ENCODE assay signal across 10 mouse cellular contexts in genomic region chr10:75832272-75832895, GRCm38 (mm10). TPM values are rescaled to one million over a fixed set of nuclear protein-coding genes. Genes with fewer than 3 reads are reported as not detected.
DNase-seq lines count a peak whose midpoint lies in the region; ATAC-seq and TF ChIP-seq lines count a peak whose summit lies in the region.
"Had no signal": no experiment of that assay in that cellular context is flagged by ENCODE, and none has a peak within 500 bp of the region (broad histone marks: within the 10 kb centered on the region; RNA-seq: fewer than 3 reads in every experiment).

No protein-coding gene starts in this region.

- H3K4me3 ChIP-seq in kidney, embryonic 14.5 days (ENCODE audit: low read length) = no peak overlapping the region
- H3K4me3 ChIP-seq in ES-Bruce4 (ENCODE audit: low read depth, low read length) = no peak overlapping the region
- H3K4me3 ChIP-seq in liver, postnatal 0 days (ENCODE audit: low read depth, low read length) = no peak overlapping the region; the same call in 1 of the 2 replicates
- H3K4me3 ChIP-seq: limb, embryonic 15.5 days had no signal

- no peak for ATAC-seq in kidney, embryonic 14.5 days (ENCODE audit: low FRiP score, low TSS enrichment)
- ATAC-seq in liver, postnatal 0 days = no peak

- no peak overlapping the region for H3K27ac ChIP-seq in kidney, embryonic 14.5 days (ENCODE audit: low read depth, low read length)
- no peak overlapping the region for H3K27ac ChIP-seq in ES-Bruce4 (ENCODE audit: insufficient read depth, low read length)
- H3K27ac ChIP-seq in liver, postnatal 0 days (ENCODE audit: low read depth) = no peak overlapping the region
- H3K27ac ChIP-seq: embryonic facial prominence, embryonic 13.5 days; limb, embryonic 15.5 days had no signal

- H3K4me1 ChIP-seq in kidney, embryonic 14.5 days (ENCODE audit: control insufficient read depth, insufficient read depth, low read length) = peaks cover 12% of the 10 kb centered on the region; the same call in 1 of the 2 replicates
- H3K4me1 ChIP-seq in ES-Bruce4 (ENCODE audit: control insufficient read depth, insufficient read depth, low read length) = no peaks in the 10 kb centered on the region
- H3K4me1 ChIP-seq in liver, postnatal 0 days (ENCODE audit: insufficient read depth) = peaks cover 49% of the 10 kb centered on the region

- TF ChIP-seq POLR2A in ES-Bruce4 (IDR thresholded peaks at IDR 0.05; ENCODE audit: insufficient read depth, low read length) = no peak

- peak; percentile 81 for DNase-seq in kidney, adult 11 months
- DNase-seq in c-Kit-positive CD71-positive TER-119-negative erythroid progenitor cells, embryonic 14.5 days (ENCODE audit: low read depth) = peak; percentile 71
- DNase-seq in heart, adult 8-10 months (ENCODE audit: low spot score) = peak; percentile 51
- peak; percentile 84 for DNase-seq in liver, postnatal 0 days
- peak; percentile 38 to 61 for DNase-seq in spleen, postnatal 14 days (ENCODE audit: low spot score in 2 of 2)
- DNase-seq in MN1 (ENCODE audit: low spot score) = no peak

- H3K36me3 ChIP-seq in kidney, embryonic 14.5 days (ENCODE audit: control insufficient read depth, insufficient read depth, low read length) = no peaks in the 10 kb centered on the region
- no peaks in the 10 kb centered on the region for H3K36me3 ChIP-seq in ES-Bruce4 (ENCODE audit: control insufficient read depth, insufficient read depth, low read length, poor library complexity, severe bottlenecking)
- no peaks in the 10 kb centered on the region for H3K36me3 ChIP-seq in liver, postnatal 0 days (replicated peaks; ENCODE audit: insufficient read depth, low read length)
- H3K36me3 ChIP-seq: embryonic facial prominence, embryonic 13.5 days; limb, embryonic 15.5 days had no signal

- no peak overlapping the region for H3K4me2 ChIP-seq in kidney, embryonic 14.5 days (replicated peaks; ENCODE audit: low read depth, low read length)
- H3K4me2 ChIP-seq in liver, postnatal 0 days (ENCODE audit: low read depth, low read length) = peak overlapping the region; percentile 89

- no peaks in the 10 kb centered on the region for H3K27me3 ChIP-seq in kidney, embryonic 14.5 days (ENCODE audit: control insufficient read depth, insufficient read depth, low read length)
- no peaks in the 10 kb centered on the region for H3K27me3 ChIP-seq in ES-Bruce4 (ENCODE audit: control insufficient read depth, insufficient read depth, low read length, poor library complexity, severe bottlenecking)
- no peaks in the 10 kb centered on the region for H3K27me3 ChIP-seq in liver, postnatal 0 days (ENCODE audit: insufficient read depth, low read length)

- no peak overlapping the region for H3K9ac ChIP-seq in kidney, embryonic 14.5 days (ENCODE audit: low read depth, low read length)
- no peak overlapping the region for H3K9ac ChIP-seq in ES-Bruce4 (ENCODE audit: low read depth, poor library complexity, severe bottlenecking)
- no peak overlapping the region for H3K9ac ChIP-seq in liver, postnatal 0 days (replicated peaks)
- H3K9ac ChIP-seq: limb, embryonic 15.5 days had no signal

- peak; percentile 100 for TF ChIP-seq CTCF in ES-Bruce4 (IDR thresholded peaks at IDR 0.05; ENCODE audit: low read depth, low read length)
- TF ChIP-seq CTCF in liver, postnatal 0 days (IDR thresholded peaks at IDR 0.05; ENCODE audit: low read depth) = peak; percentile 98

- TF ChIP-seq EP300 in ES-Bruce4 (IDR thresholded peaks at IDR 0.05; ENCODE audit: insufficient read depth, low read depth, low read length) = peak; percentile 61; the same call in 1 of the 2 replicates
- TF ChIP-seq EP300 in liver, postnatal 0 days (IDR thresholded peaks at IDR 0.05; ENCODE audit: low read depth) = no peak

- no peaks in the 10 kb centered on the region for H3K9me3 ChIP-seq in kidney, embryonic 14.5 days (ENCODE audit: control insufficient read depth, low read length)
- H3K9me3 ChIP-seq in ES-Bruce4 (replicated peaks; ENCODE audit: control insufficient read depth, insufficient read depth, low read length, poor library complexity, severe bottlenecking) = no peaks in the 10 kb centered on the region
- H3K9me3 ChIP-seq in liver, postnatal 0 days (ENCODE audit: low read length) = no peaks in the 10 kb centered on the region
- H3K9me3 ChIP-seq: embryonic facial prominence, embryonic 13.5 days; limb, embryonic 15.5 days had no signal

- WGBS in kidney, embryonic 14.5 days = 71% methylated on average over 13 of the region's 13 CpGs
- 52% methylated on average over 13 of the region's 13 CpGs for WGBS in liver, postnatal 0 days (ENCODE audit: insufficient replicate concordance)

RNA-seq across cellular contexts. Expression of gene Gstt2, which starts 4.8 kb away (rescaled TPM):
- 28.2 and 29.1 TPM in 2 replicates for polyA plus RNA-seq in kidney, embryonic 14.5 days (2014; fragmentation: Nextera tagmentation; extraction: Ambion mirVana)
- polyA plus RNA-seq in ES-Bruce4 (2011; ENCODE audit: insufficient read depth, insufficient read length, low read depth, missing spikeins) = 26.3 and 31.9 TPM in 2 replicates
- total RNA-seq in heart, adult 8-10 months (2022) = 10 to 100 TPM in 3 of 4 experiments, 1 to 10 TPM in 1; 7.3 to 16.9 (median 13.2) TPM
- 148 and 175 TPM in 2 replicates for polyA plus RNA-seq in liver, postnatal 0 days (2015; fragmentation: Nextera tagmentation; extraction: Ambion mirVana)

RNA-seq across cellular contexts. Expression of gene Gstt4, which starts 10.0 kb away (rescaled TPM):
- not detected in 2 replicates for polyA plus RNA-seq in kidney, embryonic 14.5 days (2014; fragmentation: Nextera tagmentation; extraction: Ambion mirVana)
- polyA plus RNA-seq in ES-Bruce4 (2011; ENCODE audit: insufficient read depth, insufficient read length, low read depth, missing spikeins) = not detected in 2 replicates
- total RNA-seq in heart, adult 8-10 months (2022) = not detected
- not detected in 2 replicates for polyA plus RNA-seq in liver, postnatal 0 days (2015; fragmentation: Nextera tagmentation; extraction: Ambion mirVana)
- polyA plus RNA-seq: embryonic facial prominence, embryonic 13.5 days; limb, embryonic 15.5 days had no signal

RNA-seq across cellular contexts. Expression of gene Mif, which starts 27.7 kb away (rescaled TPM):
- 2,350 and 2,543 TPM in 2 replicates for polyA plus RNA-seq in kidney, embryonic 14.5 days (2014; fragmentation: Nextera tagmentation; extraction: Ambion mirVana)
- polyA plus RNA-seq in ES-Bruce4 (2011; ENCODE audit: insufficient read depth, insufficient read length, low read depth, missing spikeins) = 1,651 and 1,929 TPM in 2 replicates
- total RNA-seq in heart, adult 8-10 months (2022) = 100 to 1,000 TPM; 216 to 258 (median 253) TPM
- 1,043 and 1,160 TPM in 2 replicates for polyA plus RNA-seq in liver, postnatal 0 days (2015; fragmentation: Nextera tagmentation; extraction: Ambion mirVana)

RNA-seq across cellular contexts. Expression of gene Gstt1, which starts 34.0 kb away (rescaled TPM):
- 10.6 and 12.1 TPM in 2 replicates for polyA plus RNA-seq in kidney, embryonic 14.5 days (2014; fragmentation: Nextera tagmentation; extraction: Ambion mirVana)
- polyA plus RNA-seq in ES-Bruce4 (2011; ENCODE audit: insufficient read depth, insufficient read length, low read depth, missing spikeins) = 8.9 and 9.5 TPM in 2 replicates
- total RNA-seq in heart, adult 8-10 months (2022) = 10 to 100 TPM; 15.7 to 26.4 (median 22.1) TPM
- 77.5 and 78.5 TPM in 2 replicates for polyA plus RNA-seq in liver, postnatal 0 days (2015; fragmentation: Nextera tagmentation; extraction: Ambion mirVana)

RNA-seq across cellular contexts. Expression of gene Gstt3, which starts 51.2 kb away (rescaled TPM):
- 29.7 and 43.4 TPM in 2 replicates for polyA plus RNA-seq in kidney, embryonic 14.5 days (2014; fragmentation: Nextera tagmentation; extraction: Ambion mirVana)
- 9.7 and 11.6 TPM in 2 replicates for polyA plus RNA-seq in ES-Bruce4 (2011; ENCODE audit: insufficient read depth, insufficient read length, low read depth, missing spikeins)
- total RNA-seq in heart, adult 8-10 months (2022) = 1 to 10 TPM; 3.0 to 5.6 (median 5.0) TPM
- 32.6 and 39.3 TPM in 2 replicates for polyA plus RNA-seq in liver, postnatal 0 days (2015; fragmentation: Nextera tagmentation; extraction: Ambion mirVana)
